Mouse (Mus musculus): ENCODE results near the gene Fshr.

DNA sequence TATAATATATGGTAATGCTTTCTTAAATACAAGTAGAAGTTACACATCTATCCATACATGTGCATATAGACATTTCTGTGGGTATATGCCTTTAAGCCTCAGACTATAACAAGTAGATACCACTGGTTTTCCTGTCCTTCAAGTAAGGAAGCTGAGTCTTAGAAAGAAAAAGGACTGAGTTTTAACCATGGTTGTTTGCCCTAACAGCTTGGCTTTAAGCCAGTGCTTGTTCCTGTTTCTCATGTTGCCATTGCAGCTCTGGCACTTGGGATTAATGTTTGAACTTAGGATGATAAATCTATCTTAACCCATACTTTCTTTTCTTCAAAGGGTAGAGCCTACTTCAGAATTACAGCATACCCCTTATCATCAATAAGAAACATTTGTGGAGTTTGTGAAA lies 200.6 kb downstream of the Fshr start:
- no peak for TF ChIP-seq CTCF (IDR thresholded peaks at IDR 0.05; ENCODE audit: low read depth, low read length)
- no peak for TF ChIP-seq POLR2A (IDR thresholded peaks at IDR 0.05; ENCODE audit: borderline replicate concordance, low read depth, low read length)

All from bone marrow macrophage, adult 2 months (primary cell).